In the genomic region with DNA sequence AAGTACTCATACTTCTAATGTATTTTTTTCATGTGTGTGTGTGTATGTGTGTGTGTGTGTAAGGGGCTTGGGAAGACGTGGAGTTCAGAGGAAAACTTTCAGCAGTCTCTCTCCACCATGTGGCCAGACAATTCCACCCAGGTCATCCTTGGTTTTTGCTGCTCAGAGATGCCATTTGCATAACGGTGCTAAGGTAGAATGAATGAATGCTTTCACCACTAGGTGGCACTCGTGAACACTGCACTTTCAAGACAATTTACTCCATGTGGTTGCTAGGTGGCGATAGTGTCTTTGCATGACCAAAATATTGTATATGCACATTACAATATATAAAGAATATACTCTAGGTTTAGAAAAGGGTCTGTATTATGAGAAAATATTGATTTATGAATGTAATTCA, we compare ENCODE assay signal across 7 mouse cellular contexts. TPM values are rescaled to one million over a fixed set of nuclear protein-coding genes. Genes with fewer than 3 reads are reported as not detected.
DNase-seq lines count a peak whose midpoint lies in the region; ATAC-seq and TF ChIP-seq lines count a peak whose summit lies in the region.

No protein-coding gene starts in this region.

- H3K36me3 ChIP-seq in ES-E14 (ENCODE audit: control insufficient read depth, insufficient read depth, low read length, poor library complexity, severe bottlenecking): 0 out of 2 replicates have a peak, but pooled peaks cover 2% of the 10 kb centered on the region
- peaks cover 13% of the 10 kb centered on the region for H3K36me3 ChIP-seq in embryonic facial prominence, embryonic 10.5 days (replicated peaks)
- no peaks in the 10 kb centered on the region for H3K36me3 ChIP-seq in lung, embryonic 15.5 days

- no peaks in the 10 kb centered on the region for H3K27me3 ChIP-seq in embryonic facial prominence, embryonic 10.5 days (replicated peaks; ENCODE audit: low read depth, poor library complexity, severe bottlenecking)
- H3K27me3 ChIP-seq in lung, embryonic 15.5 days: no peaks in the 10 kb centered on the region

- WGBS in embryonic facial prominence, embryonic 10.5 days: 19% methylated on average over 4 of the region's 4 CpGs
- WGBS in lung, embryonic 15.5 days: 16% methylated on average over 4 of the region's 4 CpGs

- no peak overlapping the region for H3K27ac ChIP-seq in ES-E14 (ENCODE audit: insufficient read depth, low read depth, low read length, poor library complexity, severe bottlenecking)
- no peak overlapping the region for H3K27ac ChIP-seq in embryonic facial prominence, embryonic 10.5 days (replicated peaks)
- no peak overlapping the region for H3K27ac ChIP-seq in lung, embryonic 15.5 days

- peak; percentile 91 for DNase-seq in ES-E14 (ENCODE audit: low read depth, low spot score)
- peak; percentile 69 for DNase-seq in adrenal gland, postnatal 10 days
- peak; percentile 64 for DNase-seq in embryonic facial prominence, embryonic 10.5 days (ENCODE audit: low spot score)
- peak; percentile 67 to 81 for DNase-seq in heart, postnatal 10 days
- peak; percentile 40 to 87 for DNase-seq in layer of hippocampus, adult 18-20 months (ENCODE audit: low spot score in 2 of 2)
- peak; percentile 89 for DNase-seq in retina, embryonic 14.5 days (ENCODE audit: low spot score)

- in situ Hi-C loops in ES-E14 (cut with MboI; ENCODE audit: low sequenced_read_pairs in 2 of 2, unreplicated experiment in 2 of 2): no loop called here

- H3K4me3 ChIP-seq in ES-E14 (ENCODE audit: insufficient read depth in 1 of 2, low read depth in 1 of 2, low read length in 2 of 2, poor library complexity in 1 of 2, severe bottlenecking in 1 of 2): no peak overlapping the region
- no peak overlapping the region for H3K4me3 ChIP-seq in embryonic facial prominence, embryonic 10.5 days
- H3K4me3 ChIP-seq in lung, embryonic 15.5 days: no peak overlapping the region

- H3K4me2 ChIP-seq in lung, embryonic 15.5 days: no peak overlapping the region

- ATAC-seq in lung, embryonic 15.5 days (ENCODE audit: borderline replicate concordance, extremely low read depth, low FRiP score, low TSS enrichment): peak; percentile 52; the same call in 1 of the 2 replicates

- H3K9ac ChIP-seq in ES-E14 (ENCODE audit: insufficient read depth, low read depth, low read length, poor library complexity, severe bottlenecking): no peak overlapping the region
- H3K9ac ChIP-seq in lung, embryonic 15.5 days: no peak overlapping the region

- intact Hi-C loops in heart, postnatal 10 days (cut with DNase I): loop anchor here (2.0 kb wide), 1 partner anchor 110 kb away; a partner anchor contains a TSS

- peaks cover 0 to 2% of the 10 kb centered on the region in 2 experiments; a peak in 1 of 4 replicates for H3K4me1 ChIP-seq in ES-E14 (ENCODE audit: control insufficient read depth in 2 of 2, insufficient read depth in 2 of 2, low read length in 2 of 2, poor library complexity in 1 of 2)
- H3K4me1 ChIP-seq in embryonic facial prominence, embryonic 10.5 days: no peaks in the 10 kb centered on the region
- H3K4me1 ChIP-seq in lung, embryonic 15.5 days: no peaks in the 10 kb centered on the region

- no peaks in the 10 kb centered on the region for H3K9me3 ChIP-seq in ES-E14 (ENCODE audit: control insufficient read depth, insufficient read depth, low read depth, low read length)
- no peaks in the 10 kb centered on the region for H3K9me3 ChIP-seq in embryonic facial prominence, embryonic 10.5 days
- H3K9me3 ChIP-seq in lung, embryonic 15.5 days: no peaks in the 10 kb centered on the region

TF ChIP-seq in ES-E14, 5 proteins besides CTCF, POLR2A, EP300 and RAD21:
- TF ChIP-seq HCFC1 (IDR thresholded peaks at IDR 0.05; ENCODE audit: borderline replicate concordance, insufficient read depth, low read length): no peak
- no peak for TF ChIP-seq CHD2 (IDR thresholded peaks at IDR 0.05; ENCODE audit: low read depth, low read length)
- TF ChIP-seq ZNF384 (IDR thresholded peaks at IDR 0.05; ENCODE audit: low read depth, low read length): no peak
- peak; percentile 88 for TF ChIP-seq ZC3H11A (IDR thresholded peaks at IDR 0.05; ENCODE audit: borderline replicate concordance, low read depth, low read length)
- no peak for TF ChIP-seq MAFK (IDR thresholded peaks at IDR 0.05; ENCODE audit: insufficient read depth, low read depth, low read length)

RNA-seq across cellular contexts. Expression of a gene that starts 32.7 kb away (rescaled TPM):
- 106 and 149 TPM in 2 replicates for total RNA-seq in ES-E14 (2012; rRNA removed)
- total RNA-seq in adrenal gland, postnatal 10 days (2021): 10 to 100 TPM; 93.2 to 93.4 TPM
- 149 and 153 TPM in 2 replicates for polyA plus RNA-seq in embryonic facial prominence, embryonic 10.5 days (2016; fragmentation: Nextera tagmentation; extraction: Ambion mirVana)
- 100 to 1,000 TPM in 1 of 2 experiments, 10 to 100 TPM in 1; 98.5 to 107 TPM for total RNA-seq in heart, postnatal 10 days (2021)
- total RNA-seq in layer of hippocampus, adult 18-20 months (2021): 100 to 1,000 TPM; 101 to 103 TPM
- polyA plus RNA-seq in lung, embryonic 15.5 days (2015; fragmentation: Nextera tagmentation; extraction: Ambion mirVana): 98.0 and 114 TPM in 2 replicates

RNA-seq across cellular contexts. Expression of a gene that starts 35.7 kb away (rescaled TPM):
- 11.7 and 14.2 TPM in 2 replicates for total RNA-seq in ES-E14 (2012; rRNA removed)
- total RNA-seq in adrenal gland, postnatal 10 days (2021): 10 to 100 TPM; 13.5 to 19.7 TPM
- polyA plus RNA-seq in embryonic facial prominence, embryonic 10.5 days (2016; fragmentation: Nextera tagmentation; extraction: Ambion mirVana): 22.8 and 23.0 TPM in 2 replicates
- 1 to 10 TPM; 9.1 to 9.2 TPM for total RNA-seq in heart, postnatal 10 days (2021)
- 10 to 100 TPM; 13.7 to 15.3 TPM for total RNA-seq in layer of hippocampus, adult 18-20 months (2021)
- 16.2 and 19.5 TPM in 2 replicates for polyA plus RNA-seq in lung, embryonic 15.5 days (2015; fragmentation: Nextera tagmentation; extraction: Ambion mirVana)

RNA-seq across cellular contexts. Expression of a gene that starts 50.6 kb away (rescaled TPM):
- not detected in 2 replicates for total RNA-seq in ES-E14 (2012; rRNA removed)
- total RNA-seq in adrenal gland, postnatal 10 days (2021): not detected
- not detected in 2 replicates for polyA plus RNA-seq in embryonic facial prominence, embryonic 10.5 days (2016; fragmentation: Nextera tagmentation; extraction: Ambion mirVana)
- not detected for total RNA-seq in heart, postnatal 10 days (2021)
- total RNA-seq in layer of hippocampus, adult 18-20 months (2021): under 1 TPM in 1 of 2 experiments, not detected in 1; 0.64 TPM
- not detected in 2 replicates for polyA plus RNA-seq in lung, embryonic 15.5 days (2015; fragmentation: Nextera tagmentation; extraction: Ambion mirVana)

RNA-seq across cellular contexts. Expression of a gene that starts 57.3 kb away (rescaled TPM):
- 0.04 TPM in 1 of 2 replicates, not detected in the other for total RNA-seq in ES-E14 (2012; rRNA removed)
- not detected for total RNA-seq in adrenal gland, postnatal 10 days (2021)
- polyA plus RNA-seq in embryonic facial prominence, embryonic 10.5 days (2016; fragmentation: Nextera tagmentation; extraction: Ambion mirVana): not detected in 2 replicates
- total RNA-seq in heart, postnatal 10 days (2021): not detected
- total RNA-seq in layer of hippocampus, adult 18-20 months (2021): not detected
- polyA plus RNA-seq in lung, embryonic 15.5 days (2015; fragmentation: Nextera tagmentation; extraction: Ambion mirVana): not detected in 2 replicates
